Mouse (Mus musculus) forebrain, embryonic 13.5 days (tissue): ENCODE measurements at regions not wholly inside any gene's neighbourhood (a gene's known extent, or its start where the extent isn't known, plus 50 kb on each side); places are given as distances from the start of the nearest gene placed in this dataset.

Experiments
- ATAC-seq: fragments of 200-750 bp; cut with Nextera tagmentation; 2 replicates; pipeline ENCODE4 v1.8.0; 2017
- H3K27ac ChIP-seq: fragments of 300-500 bp; sonication (generic); 2 replicates; pipeline ENCODE4 v1.5.1; 2015; ENCODE audit warnings: inconsistent platforms, mild to moderate bottlenecking, moderate library complexity
- H3K27me3 ChIP-seq: fragments of 300-500 bp; sonication (generic); 2 replicates; pipeline ENCODE4 v1.6.1; 2015; ENCODE audit warnings: mild to moderate bottlenecking, inconsistent platforms
- H3K36me3 ChIP-seq: fragments of 300-500 bp; sonication (generic); 2 replicates; pipeline ENCODE4 v1.6.1; 2015; ENCODE audit warnings: mild to moderate bottlenecking, inconsistent platforms; ENCODE audit not compliant: poor library complexity, severe bottlenecking
- H3K4me1 ChIP-seq: fragments of 300-500 bp; sonication (generic); 2 replicates; pipeline ENCODE4 v1.6.1; 2015; ENCODE audit warnings: inconsistent platforms
- H3K4me2 ChIP-seq: fragments of 300-500 bp; sonication (generic); 2 replicates; pipeline ENCODE4 v1.6.1; 2015; ENCODE audit warnings: inconsistent platforms, mild to moderate bottlenecking, moderate library complexity
- H3K4me3 ChIP-seq: fragments of 300-500 bp; sonication (generic); 2 replicates; pipeline ENCODE4 v1.5.1; 2015; ENCODE audit warnings: mild to moderate bottlenecking, inconsistent platforms
- H3K9ac ChIP-seq: fragments of 300-500 bp; sonication (generic); 2 replicates; pipeline ENCODE4 v1.6.1; 2015; ENCODE audit warnings: mild to moderate bottlenecking, inconsistent platforms
- H3K9me3 ChIP-seq: fragments of 300-500 bp; sonication (generic); replicated peaks from 2 replicates; pipeline ENCODE4 v1.6.1; 2016; ENCODE audit warnings: inconsistent platforms
- WGBS: fragments of 180-500 bp; shearing (Covaris S2); methylation state at CpG from one replicate; pipeline ENCODE4 v1.1.7; 2015; 5-methylcytosine and 5-hydroxymethylcytosine counted together

DNA sequence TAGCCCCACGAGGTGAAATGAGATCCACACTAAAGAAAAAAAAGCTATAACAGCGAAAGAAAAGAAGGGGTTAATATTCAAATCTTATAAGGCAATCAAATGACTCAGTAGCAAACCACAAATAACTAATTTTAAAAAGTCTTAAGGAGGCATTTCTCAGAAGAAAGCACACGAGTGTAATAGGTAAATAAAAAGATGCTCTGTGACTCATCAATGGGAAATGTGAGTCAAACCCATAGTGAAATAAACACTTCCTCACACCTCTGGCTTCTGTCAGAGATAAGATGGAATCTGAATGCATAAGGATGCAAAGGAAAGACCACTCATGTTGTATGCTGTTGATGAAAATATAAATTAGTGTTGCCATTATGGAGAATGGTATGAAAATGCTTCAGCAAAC lies 337.1 kb upstream of the Acvr2a start:
- WGBS = 69% methylated on average over 3 of the region's 3 CpGs
- no peak overlapping the region for H3K4me2 ChIP-seq
- 0 out of 2 replicates have a peak, but pooled peaks cover 4% of the 10 kb centered on the region for H3K27me3 ChIP-seq

DNA sequence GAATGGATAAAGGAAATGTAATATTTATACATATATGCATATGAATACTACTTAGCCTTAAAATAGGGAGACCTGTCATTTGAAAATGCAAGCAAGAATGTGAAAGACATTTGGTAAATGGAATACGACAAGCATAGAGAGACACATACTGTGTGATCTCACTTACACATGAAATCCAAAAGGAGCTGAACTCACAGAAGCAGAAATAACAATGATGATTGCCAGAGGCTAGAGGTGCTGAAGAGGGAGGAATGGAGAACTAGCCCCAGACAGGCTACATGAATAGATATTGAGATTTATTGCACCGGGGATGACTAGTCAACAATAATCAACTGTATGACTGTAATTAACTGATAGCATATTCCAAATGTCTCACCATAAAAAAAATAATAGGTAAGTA lies 336.6 kb upstream of the Acvr2a start:
- peak; percentile 52; the same call in 1 of the 2 replicates for ATAC-seq

More for the DNA sequence above, 337.1 kb upstream of the Acvr2a start:
- no peaks in the 10 kb centered on the region for H3K9me3 ChIP-seq
- no peaks in the 10 kb centered on the region for H3K36me3 ChIP-seq
- no peak overlapping the region for H3K9ac ChIP-seq
- H3K27ac ChIP-seq = no peak overlapping the region
- no peak for ATAC-seq
- H3K4me3 ChIP-seq = no peak overlapping the region
- H3K4me1 ChIP-seq = peaks cover 15% of the 10 kb centered on the region

DNA sequence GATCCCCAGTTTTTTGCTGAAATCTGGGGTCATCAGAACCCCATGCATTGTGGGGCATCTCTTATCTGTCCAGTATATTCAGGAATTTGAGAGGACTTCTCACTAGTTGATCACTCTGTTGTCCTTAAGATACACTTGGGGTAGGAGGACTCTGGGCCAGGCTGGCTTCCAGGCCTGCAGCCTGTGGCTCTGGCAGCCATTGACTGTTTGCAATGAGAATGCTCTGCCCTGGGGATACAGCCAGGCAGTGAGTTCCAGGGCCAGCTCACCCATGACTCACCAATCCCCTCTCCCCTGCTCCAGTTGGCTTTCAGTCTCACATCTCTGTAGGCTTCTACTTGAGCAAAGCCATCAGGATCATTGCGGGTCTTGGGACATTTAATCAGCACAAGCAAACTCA lies 334.3 kb upstream of the Acvr2a start:
- Histone ChIP-seq H3K4me2 (no peak overlapping the region), H3K36me3 (no peaks in the 10 kb centered on the region), H3K9ac (no peak overlapping the region), H3K4me1 (peaks cover 15% of the 10 kb centered on the region), H3K4me3 (no peak overlapping the region), H3K27ac (no peak overlapping the region), H3K27me3 (0 out of 2 replicates have a peak, but pooled peaks cover 4% of the 10 kb centered on the region), H3K9me3 (no peaks in the 10 kb centered on the region)
- no peak for ATAC-seq
- WGBS = 100% methylated on average over 1 of the region's 1 CpGs

More for the DNA sequence above, 336.6 kb upstream of the Acvr2a start:
- no peak overlapping the region for H3K4me2 ChIP-seq
- H3K36me3 ChIP-seq = no peaks in the 10 kb centered on the region
- H3K9ac ChIP-seq = no peak overlapping the region
- 0 out of 2 replicates have a peak, but pooled peaks cover 4% of the 10 kb centered on the region for H3K27me3 ChIP-seq
- H3K9me3 ChIP-seq = no peaks in the 10 kb centered on the region
- no peak overlapping the region for H3K4me3 ChIP-seq
- no peak overlapping the region for H3K27ac ChIP-seq
- WGBS = 56% methylated on average over 2 of the region's 2 CpGs
- peaks cover 15% of the 10 kb centered on the region for H3K4me1 ChIP-seq

DNA sequence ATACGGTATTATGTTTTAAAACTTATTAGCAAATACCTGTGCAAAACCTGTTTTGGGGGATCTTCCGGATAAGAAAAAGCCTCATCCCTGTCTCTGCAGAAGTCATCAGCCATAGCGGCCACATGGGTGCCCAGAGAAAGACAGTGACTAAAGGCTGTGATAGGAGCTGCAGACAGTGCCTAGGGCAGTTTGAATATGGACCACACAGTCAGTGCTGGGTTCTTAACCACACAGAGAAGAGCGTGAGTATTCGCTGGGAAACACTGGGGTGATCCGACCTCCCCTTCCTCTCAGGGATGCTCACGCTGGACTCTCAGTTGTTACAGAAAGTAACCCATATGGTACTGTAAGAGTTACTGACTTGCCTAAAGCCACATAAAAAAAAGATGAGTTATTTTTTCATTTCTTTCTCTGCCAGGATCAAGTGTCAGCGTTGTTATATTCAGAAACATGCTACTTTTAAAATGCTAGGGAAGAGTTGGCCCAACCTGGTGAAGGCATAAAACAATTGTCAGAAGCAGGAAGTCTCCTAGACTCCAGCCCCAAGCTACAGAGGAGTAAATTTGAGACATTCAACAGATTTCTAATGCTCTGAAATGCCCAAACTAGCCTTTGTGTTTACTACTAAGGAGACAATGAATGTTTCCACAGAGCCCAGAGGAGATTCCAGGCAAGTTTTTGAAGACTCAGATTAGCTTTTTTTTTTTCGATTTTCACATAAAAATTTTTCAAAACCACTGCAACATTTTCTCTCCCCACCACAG lies 333.3 kb upstream of the Acvr2a start:
- no peak overlapping the region for H3K9ac ChIP-seq
- ATAC-seq = peak; percentile 54; the same call in 1 of the 2 replicates
- peak overlapping the region; percentile 29; the same call in 1 of the 2 replicates for H3K4me2 ChIP-seq
- H3K4me3 ChIP-seq = no peak overlapping the region
- no peaks in the 10 kb centered on the region for H3K9me3 ChIP-seq
- H3K27ac ChIP-seq = peak overlapping the region; percentile 57; the same call in 1 of the 2 replicates
- 0 out of 2 replicates have a peak, but pooled peaks cover 4% of the 10 kb centered on the region for H3K27me3 ChIP-seq
- no peaks in the 10 kb centered on the region for H3K36me3 ChIP-seq
- H3K4me1 ChIP-seq = peaks cover 15% of the 10 kb centered on the region
- 67% methylated on average over 9 of the region's 9 CpGs for WGBS

DNA sequence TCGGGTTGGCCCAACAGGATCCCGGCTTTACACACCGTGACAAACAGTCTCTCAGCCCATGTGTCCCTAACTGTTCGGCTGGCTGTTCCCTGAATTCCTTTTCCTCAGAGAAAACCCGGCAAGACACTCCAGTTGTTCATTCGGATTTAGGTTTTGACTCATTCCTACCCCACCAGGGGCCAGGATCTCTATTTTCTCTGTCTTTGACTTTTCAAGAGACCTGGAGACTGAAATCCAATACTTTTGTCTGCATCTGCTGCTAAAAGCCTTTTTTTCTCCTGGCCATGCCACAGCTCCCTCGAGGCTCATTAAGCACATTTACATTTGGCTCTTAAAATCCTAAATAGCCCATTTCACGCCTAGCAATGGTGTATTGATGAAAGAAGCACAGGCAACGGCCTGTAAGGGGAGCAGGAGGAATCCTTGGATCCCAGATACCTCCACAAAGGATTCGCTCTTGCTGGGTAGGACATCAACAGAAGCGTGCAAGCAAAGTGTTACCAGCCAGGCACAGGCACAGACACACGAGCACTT lies 332.6 kb upstream of the Acvr2a start:
- peak overlapping the region; percentile 29 for H3K4me2 ChIP-seq
- 0 out of 2 replicates have a peak overlapping the region, but pooled peaks have one; percentile 30 for H3K9ac ChIP-seq
- 3% methylated on average over 12 of the region's 12 CpGs for WGBS
- peak overlapping the region; percentile 57 for H3K27ac ChIP-seq
- 0 out of 2 replicates have a peak, but pooled peaks cover 4% of the 10 kb centered on the region for H3K27me3 ChIP-seq
- H3K36me3 ChIP-seq = no peaks in the 10 kb centered on the region
- ATAC-seq = peak; percentile 85
- H3K4me1 ChIP-seq = peaks cover 15% of the 10 kb centered on the region
- H3K9me3 ChIP-seq = no peaks in the 10 kb centered on the region
- H3K4me3 ChIP-seq = no peak overlapping the region

DNA sequence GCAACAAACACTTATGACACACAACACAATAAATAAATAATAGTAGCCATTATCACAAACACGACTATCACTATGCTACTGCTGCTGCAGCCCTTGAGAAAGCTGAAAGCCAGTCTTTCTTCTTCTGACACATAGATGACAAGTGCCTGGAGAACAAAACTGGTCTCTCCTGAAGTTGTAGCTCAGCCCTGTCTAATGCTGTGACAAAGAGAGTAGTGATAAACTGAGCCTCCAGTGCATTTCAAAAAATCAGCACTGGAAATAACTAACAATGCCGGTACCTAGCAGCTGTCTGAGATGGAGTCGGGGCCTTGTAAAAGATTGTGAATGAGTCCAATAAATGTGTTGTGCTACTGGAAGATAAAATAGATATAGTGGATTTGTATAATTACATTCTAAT lies 320.3 kb upstream of the Acvr2a start:
- no peak overlapping the region for H3K9ac ChIP-seq
- 87% methylated on average over 3 of the region's 3 CpGs for WGBS

DNA sequence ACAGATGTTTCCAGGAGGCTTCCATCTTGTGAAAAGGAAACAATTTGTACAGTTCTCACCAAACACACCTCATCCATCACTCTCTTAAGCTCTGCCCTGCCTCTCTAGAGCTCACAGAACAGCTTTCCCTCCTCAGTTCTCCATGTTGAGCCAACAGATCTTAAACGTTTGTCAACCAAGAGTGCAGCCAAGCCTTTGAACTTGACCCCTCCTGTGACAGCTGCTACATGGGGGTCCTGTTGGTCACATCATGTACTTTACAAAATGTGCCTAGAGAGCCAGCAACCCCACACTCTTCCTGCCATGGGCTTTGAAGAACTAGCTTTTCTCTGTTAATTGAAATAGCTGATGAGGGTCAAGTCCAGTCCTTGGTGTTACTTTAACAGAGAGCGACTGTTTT lies 319.8 kb upstream of the Acvr2a start:
- WGBS = 67% methylated on average over 2 of the region's 2 CpGs

More for the DNA sequence above, 320.3 kb upstream of the Acvr2a start:
- Histone ChIP-seq H3K4me3 (no peak overlapping the region), H3K9me3 (no peaks in the 10 kb centered on the region), H3K27me3 (no peaks in the 10 kb centered on the region), H3K36me3 (no peaks in the 10 kb centered on the region), H3K4me2 (no peak overlapping the region), H3K27ac (no peak overlapping the region), H3K4me1 (no peaks in the 10 kb centered on the region)
- no peak for ATAC-seq

DNA sequence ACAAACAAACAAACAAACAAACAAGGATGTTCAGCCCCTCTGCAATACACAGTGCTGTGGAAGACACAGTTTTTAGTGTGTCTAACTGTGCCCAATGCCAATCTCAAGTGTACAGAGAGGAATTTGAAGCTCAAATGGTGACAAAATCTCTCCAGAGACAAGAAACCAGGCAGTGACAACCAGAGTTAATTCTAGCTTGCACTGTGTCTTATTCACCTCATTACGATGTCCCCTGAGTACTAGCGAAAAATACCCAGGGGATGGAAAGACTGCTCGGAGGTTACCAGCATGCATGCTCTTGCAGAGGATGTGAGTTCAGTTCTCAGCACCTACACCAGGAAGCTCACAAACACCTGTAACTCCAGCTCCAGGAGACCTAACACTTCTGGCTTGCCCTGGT lies 319.3 kb upstream of the Acvr2a start:
- no peaks in the 10 kb centered on the region for H3K4me1 ChIP-seq

More for the DNA sequence above, 319.8 kb upstream of the Acvr2a start:
- Histone ChIP-seq H3K27ac (no peak overlapping the region), H3K4me3 (no peak overlapping the region), H3K9ac (no peak overlapping the region), H3K9me3 (no peaks in the 10 kb centered on the region), H3K36me3 (no peaks in the 10 kb centered on the region), H3K4me1 (no peaks in the 10 kb centered on the region), H3K27me3 (no peaks in the 10 kb centered on the region), H3K4me2 (no peak overlapping the region)
- ATAC-seq = no peak

DNA sequence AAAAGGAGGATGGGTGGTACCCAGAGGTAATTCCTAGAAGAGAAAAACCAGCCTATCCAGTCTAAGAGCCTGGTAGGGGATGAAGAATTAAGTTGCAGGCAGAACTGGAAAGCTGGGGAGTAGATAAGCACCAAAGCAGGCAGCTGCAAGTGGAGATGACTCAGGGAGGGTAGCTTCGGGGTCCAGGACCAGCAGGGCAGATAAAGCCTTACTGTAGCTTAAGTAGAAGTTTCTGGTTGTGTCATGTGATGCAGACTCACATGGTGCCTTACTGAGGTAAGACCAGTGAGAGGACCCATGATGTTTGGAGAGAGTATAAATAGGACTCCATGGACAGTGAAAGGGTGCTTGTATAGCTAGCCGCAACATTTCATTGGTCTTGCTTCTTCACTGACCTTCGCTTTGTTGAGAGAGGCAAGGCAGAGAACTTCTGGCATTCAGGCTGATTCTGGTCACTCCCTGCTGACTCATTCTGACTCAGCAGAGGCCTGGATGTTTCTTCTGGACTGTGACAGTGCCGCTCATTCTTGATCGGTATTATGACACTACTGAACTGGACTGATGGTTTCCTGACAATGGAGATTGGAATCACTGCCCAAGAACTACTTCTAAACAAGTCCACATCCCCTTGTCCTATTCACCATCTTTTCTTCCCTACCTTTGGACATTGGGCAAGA lies 315.7 kb upstream of the Acvr2a start:
- Histone ChIP-seq H3K9me3 (no peaks in the 10 kb centered on the region), H3K4me1 (no peaks in the 10 kb centered on the region), H3K9ac (no peak overlapping the region), H3K4me2 (no peak overlapping the region), H3K27ac (no peak overlapping the region), H3K27me3 (no peaks in the 10 kb centered on the region), H3K36me3 (no peaks in the 10 kb centered on the region), H3K4me3 (no peak overlapping the region)
- WGBS = 98% methylated on average over 5 of the region's 5 CpGs
- no peak for ATAC-seq

More for the DNA sequence above, 319.3 kb upstream of the Acvr2a start:
- Histone ChIP-seq H3K4me2 (no peak overlapping the region), H3K9me3 (no peaks in the 10 kb centered on the region), H3K27me3 (no peaks in the 10 kb centered on the region), H3K4me3 (no peak overlapping the region), H3K9ac (no peak overlapping the region), H3K27ac (no peak overlapping the region), H3K36me3 (no peaks in the 10 kb centered on the region)
- WGBS = 90% methylated on average over 3 of the region's 3 CpGs
- ATAC-seq = no peak

DNA sequence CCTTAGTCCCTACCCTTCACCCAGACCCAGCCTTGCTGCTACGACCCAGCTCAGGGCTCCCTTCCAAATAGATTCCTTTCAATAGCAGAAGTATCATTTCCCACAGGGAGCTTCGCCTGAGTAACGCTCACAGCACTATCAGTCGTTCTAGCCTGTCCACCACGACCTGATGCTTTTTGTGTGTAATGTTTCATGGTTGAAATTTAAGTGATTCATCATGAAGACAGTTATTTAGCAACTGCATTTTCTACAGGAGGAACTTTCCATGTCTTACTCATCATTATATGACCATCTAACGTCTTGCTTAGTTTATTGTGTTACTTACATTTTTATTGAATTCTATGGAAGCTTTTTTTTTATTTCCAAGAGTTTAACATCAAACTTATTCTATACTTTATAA lies 314.5 kb upstream of the Acvr2a start:
- 93% methylated on average over 6 of the region's 6 CpGs for WGBS
- Histone ChIP-seq H3K9me3 (no peaks in the 10 kb centered on the region), H3K4me2 (no peak overlapping the region), H3K9ac (no peak overlapping the region), H3K4me3 (no peak overlapping the region), H3K27me3 (no peaks in the 10 kb centered on the region), H3K4me1 (no peaks in the 10 kb centered on the region), H3K36me3 (no peaks in the 10 kb centered on the region), H3K27ac (no peak overlapping the region)
- ATAC-seq = no peak

DNA sequence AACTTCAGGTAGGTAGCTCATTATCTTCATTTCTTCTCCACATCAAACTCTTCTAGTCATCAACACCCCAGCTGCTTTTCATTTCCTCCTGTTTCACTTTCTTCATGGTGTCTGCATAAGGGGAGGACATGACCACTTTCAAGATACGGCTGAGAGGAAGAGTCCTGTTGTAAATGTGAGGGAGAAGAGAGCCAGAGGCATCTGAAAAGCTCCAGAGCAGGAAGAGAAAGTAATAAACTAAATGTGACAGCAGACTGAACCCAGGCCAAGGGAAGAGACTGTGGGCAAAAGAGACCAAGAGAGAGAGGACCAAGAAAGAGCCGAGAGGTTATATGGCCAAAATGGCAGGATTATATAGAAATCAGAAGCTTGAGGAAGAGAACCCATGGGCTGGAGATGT lies 312.5 kb upstream of the Acvr2a start:
- Histone ChIP-seq H3K9me3 (no peaks in the 10 kb centered on the region), H3K27ac (no peak overlapping the region), H3K27me3 (no peaks in the 10 kb centered on the region), H3K36me3 (no peaks in the 10 kb centered on the region), H3K4me2 (no peak overlapping the region), H3K9ac (no peak overlapping the region), H3K4me1 (no peaks in the 10 kb centered on the region), H3K4me3 (no peak overlapping the region)
- no peak for ATAC-seq
- WGBS = 77% methylated on average over 2 of the region's 2 CpGs

DNA sequence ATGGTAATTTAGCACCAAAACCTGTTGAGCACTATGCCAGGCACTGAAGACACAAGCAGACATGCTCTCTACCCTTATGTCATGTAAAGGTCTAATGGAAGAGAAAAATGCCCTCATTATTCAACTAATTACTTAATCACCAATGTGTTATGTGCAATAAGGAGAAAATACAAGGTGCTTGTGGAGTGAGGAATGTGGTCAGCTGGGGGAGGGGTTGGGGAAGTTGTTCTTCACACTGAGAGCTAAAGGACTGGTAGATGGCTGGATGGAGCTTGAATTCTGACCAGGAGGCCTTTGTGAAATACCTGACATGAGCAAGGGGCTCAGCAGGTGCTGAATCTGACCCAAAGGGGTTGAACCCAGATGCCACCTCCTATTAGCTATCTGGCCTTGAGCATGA lies 300.1 kb upstream of the Acvr2a start:
- Histone ChIP-seq H3K4me3 (no peak overlapping the region), H3K4me2 (no peak overlapping the region), H3K27me3 (no peaks in the 10 kb centered on the region), H3K27ac (no peak overlapping the region), H3K4me1 (no peaks in the 10 kb centered on the region), H3K9me3 (no peaks in the 10 kb centered on the region), H3K9ac (no peak overlapping the region), H3K36me3 (no peaks in the 10 kb centered on the region)
- no peak for ATAC-seq
